Mouse (Mus musculus) gonadal fat pad, adult 2 months (tissue): ENCODE data around the gene Sox30. TPM values are rescaled to one million over a fixed set of nuclear protein-coding genes. Genes with fewer than 3 reads are reported as not detected.

Source experiments
- DNase-seq: peaks from one replicate; pipeline ENCODE4 v3.0.0-alpha.2; 2012; ENCODE audit warnings: low read depth
- polyA plus RNA-seq: library from polyadenylated mRNA; depleted of rRNA; stranded (reverse); fragments of >200 nt; gene quantifications from 2 replicates; pipeline ENCODE4 v1.2.3, GENCODE M21; 2012; rRNA removed

The Sox30 gene
- polyA plus RNA-seq, 1 experiment, result 0.57 TPM

GRCm38 (mm10) chr11:46055896-46056769 is 76.0 kb downstream of the Sox30 start, which contains the start of gene Adam19:
Adam19 (plus strand) TSS chr11:46055992.
- DNase-seq, result no peak

- no peak for DNase-seq
Observed at GRCm38 (mm10) chr11:46056770-46057411, 76.8 kb downstream of the Sox30 start.

DNA sequence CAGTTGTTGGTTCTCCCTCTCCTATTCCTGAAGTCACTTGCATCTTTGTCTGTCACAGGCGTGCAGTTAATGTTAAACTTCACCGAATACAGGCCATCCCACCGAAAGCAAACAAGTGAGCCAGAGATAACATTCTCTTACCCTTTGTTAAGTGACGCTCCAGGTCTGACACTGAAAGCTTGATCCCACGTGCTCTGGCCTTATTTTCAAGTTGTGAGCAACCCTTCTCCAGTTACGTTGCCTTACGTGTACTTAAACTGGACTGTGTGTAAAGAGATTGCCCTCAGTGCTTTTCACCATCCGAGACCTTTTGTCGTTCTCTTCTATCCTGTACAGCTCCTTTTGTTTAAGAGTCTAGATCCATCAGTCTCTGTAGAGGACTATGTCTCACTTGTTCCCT is 77.9 kb downstream of the Sox30 start:
- no peak for DNase-seq

DNA sequence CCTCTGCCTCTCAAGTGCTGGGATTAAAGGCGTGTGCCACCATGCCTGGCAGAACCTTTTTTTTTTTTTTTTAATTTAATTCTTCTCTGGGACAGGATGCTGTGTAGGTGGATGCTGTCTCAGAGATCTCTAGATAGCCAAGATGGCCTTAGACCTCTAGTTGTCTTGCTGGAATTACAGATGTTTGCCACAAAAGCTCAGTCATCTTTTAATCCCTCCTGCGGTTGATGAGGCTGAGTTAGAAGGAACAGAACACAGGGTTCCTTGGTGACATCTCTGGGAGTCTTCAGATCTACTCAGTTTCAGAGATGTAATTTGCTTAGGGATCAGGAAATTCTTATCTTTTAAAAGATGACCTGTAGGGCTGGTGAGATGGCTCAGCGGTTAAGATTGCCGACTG is 78.8 kb downstream of the Sox30 start:
- DNase-seq, result no peak

GRCm38 (mm10) chr11:46059887-46060650 is 80.0 kb downstream of the Sox30 start:
- no peak for DNase-seq

DNA sequence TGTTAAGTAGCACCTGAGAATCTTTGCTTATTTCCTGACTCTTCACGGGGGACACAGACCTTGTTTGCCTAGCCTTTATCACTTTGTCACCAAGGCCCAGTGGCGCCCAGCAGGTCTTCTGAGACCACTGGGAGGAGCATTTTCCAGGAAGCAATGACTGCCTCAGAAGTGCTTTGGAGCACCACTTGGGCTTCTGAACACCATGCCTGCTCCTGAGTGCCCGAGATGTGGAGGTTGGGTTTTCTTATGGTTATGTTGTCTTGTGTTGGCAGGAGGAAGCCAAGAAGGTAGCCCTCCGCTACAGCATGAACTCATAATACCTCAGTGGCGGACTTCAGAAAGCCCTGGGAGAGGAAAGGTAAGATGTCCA is 80.5 kb downstream of the Sox30 start:
- no peak for DNase-seq

GRCm38 (mm10) chr11:46061776-46062445 is 81.8 kb downstream of the Sox30 start:
- DNase-seq, result no peak

DNA sequence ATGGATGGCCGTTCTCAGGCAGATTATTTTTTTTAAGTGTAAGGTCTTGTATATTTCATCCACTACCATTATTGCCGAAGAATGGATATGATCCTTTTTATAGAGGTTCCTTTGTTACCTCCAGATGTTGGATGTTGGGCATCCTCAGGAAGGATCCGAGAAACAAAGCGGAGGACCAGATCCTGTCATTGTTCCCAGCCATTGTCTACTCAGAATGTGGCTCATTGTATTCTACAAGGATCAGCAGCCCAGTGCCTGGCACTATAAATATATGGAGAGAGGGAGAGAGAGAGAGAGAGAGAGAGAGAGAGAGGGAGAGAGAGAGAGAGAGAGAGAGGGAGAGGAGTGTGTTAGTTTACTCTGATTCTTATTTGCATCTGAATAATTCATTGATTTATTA is 82.5 kb downstream of the Sox30 start:
- DNase-seq, result no peak

DNA sequence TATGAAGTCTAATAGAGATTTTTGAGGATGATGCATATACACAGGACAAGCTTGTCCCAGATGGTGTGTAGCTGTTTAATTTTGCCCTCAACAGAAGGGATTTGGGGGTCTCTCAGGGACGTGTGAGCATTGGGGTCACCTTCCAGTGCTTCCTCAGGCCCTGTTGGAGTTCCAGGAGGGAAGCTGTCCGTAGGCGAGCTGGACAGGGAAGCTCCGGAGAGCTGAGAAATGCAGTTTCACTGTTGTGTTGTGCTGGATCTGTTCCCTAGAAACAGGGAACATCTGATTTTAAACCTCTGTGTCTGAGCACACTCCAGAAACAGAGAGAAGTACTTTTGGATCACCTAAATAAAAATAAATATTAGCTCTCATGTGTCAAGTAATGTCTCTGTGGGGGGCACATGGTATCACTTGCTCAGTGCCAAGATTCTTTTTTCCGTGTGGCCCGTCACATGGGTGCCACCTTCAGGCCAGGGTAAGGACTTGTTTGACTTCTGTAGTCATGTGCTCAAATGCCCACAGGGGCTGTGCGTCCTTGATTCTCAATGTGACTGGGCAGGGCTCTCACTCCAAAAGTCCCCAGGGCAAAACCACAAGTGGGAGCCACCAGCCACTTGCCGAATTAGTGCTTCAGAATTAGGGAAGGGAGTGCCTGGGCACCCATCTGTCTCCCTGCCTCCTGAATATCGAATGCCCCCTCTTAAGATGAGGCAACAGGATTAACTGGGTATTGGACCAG is 83.1 kb downstream of the Sox30 start:
- DNase-seq, result no peak

GRCm38 (mm10) chr11:46064767-46065166 is 84.7 kb downstream of the Sox30 start:
- DNase-seq, result no peak

GRCm38 (mm10) chr11:46065201-46066011 is 85.3 kb downstream of the Sox30 start:
- no peak for DNase-seq

Other genes starting within 250 kb of the Sox30 start
- gene Clint1, start 128.3 kb upstream of the Sox30 start, polyA plus RNA-seq, result 105 and 139 TPM in 2 replicates
- gene Lsm11, start 35.4 kb upstream of the Sox30 start, polyA plus RNA-seq, result 2.4 and 2.5 TPM in 2 replicates
- gene Thg1l, start 24.8 kb upstream of the Sox30 start, polyA plus RNA-seq, result 10.0 and 11.4 TPM in 2 replicates
- gene Gm12166, start 72.0 kb downstream of the Sox30 start, polyA plus RNA-seq, result 11.5 and 13.8 TPM in 2 replicates
- 7.4 and 8.6 TPM in 2 replicates for gene Adam19, start 75.7 kb downstream of the Sox30 start, polyA plus RNA-seq
- 3.3 and 4.4 TPM in 2 replicates for gene Nipal4, start 186.2 kb downstream of the Sox30 start, polyA plus RNA-seq